Mouse (Mus musculus): ENCODE results near the gene Ocel1. TPM values are rescaled to one million over a fixed set of nuclear protein-coding genes. Genes with fewer than 3 reads are reported as not detected.

The Ocel1 gene
- polyA plus RNA-seq, 1 experiment from 2014 or later: 11.1 TPM

GRCm38 (mm10) chr8:71404011-71404410 is 32.9 kb downstream of the Ocel1 start:
- Histone ChIP-seq H3K4me2 (replicated peaks; ENCODE audit: low read depth, low read length) (no peak overlapping the region), H3K4me3 (ENCODE audit: low read depth, low read length) (no peak overlapping the region), H3K36me3 (ENCODE audit: insufficient read depth, low read length) (0 out of 2 replicates have a peak, but pooled peaks cover 5% of the 10 kb centered on the region), H3K27ac (ENCODE audit: low read length) (no peak overlapping the region), H3K4me1 (ENCODE audit: insufficient read depth, low read depth, low read length) (peaks cover 15% of the 10 kb centered on the region; the same call in 1 of the 2 replicates), H3K9me3 (ENCODE audit: low read length) (no peaks in the 10 kb centered on the region), H3K9ac (replicated peaks; ENCODE audit: low read depth) (no peak overlapping the region), H3K27me3 (replicated peaks; ENCODE audit: insufficient read depth, low read length) (no peaks in the 10 kb centered on the region)
- WGBS: 94% methylated on average over 8 of the region's 8 CpGs
- DNase-seq (ENCODE audit: low spot score): no peak
- no peak for TF ChIP-seq EP300 (IDR thresholded peaks at IDR 0.05)
- no peak for TF ChIP-seq CTCF (IDR thresholded peaks at IDR 0.05)
- ATAC-seq: no peak

- TF ChIP-seq CTCF (IDR thresholded peaks at IDR 0.05) (no peak), EP300 (IDR thresholded peaks at IDR 0.05) (no peak)
- H3K4me1 ChIP-seq (ENCODE audit: insufficient read depth, low read depth, low read length): peaks cover 15% of the 10 kb centered on the region; the same call in 1 of the 2 replicates
- ATAC-seq (no peak), DNase-seq (ENCODE audit: low spot score) (no peak)
- H3K27me3 ChIP-seq (replicated peaks; ENCODE audit: insufficient read depth, low read length): no peaks in the 10 kb centered on the region
- H3K9me3 ChIP-seq (ENCODE audit: low read length): no peaks in the 10 kb centered on the region
- 0 out of 2 replicates have a peak overlapping the region, but pooled peaks have one; percentile 81 for H3K4me2 ChIP-seq (replicated peaks; ENCODE audit: low read depth, low read length)
- H3K36me3 ChIP-seq (ENCODE audit: insufficient read depth, low read length): no peaks in the 10 kb centered on the region
- no peak overlapping the region for H3K4me3 ChIP-seq (ENCODE audit: low read depth, low read length)
- H3K27ac ChIP-seq (ENCODE audit: low read length): no peak overlapping the region
- WGBS: 86% methylated on average over 9 of the region's 9 CpGs
- no peak overlapping the region for H3K9ac ChIP-seq (replicated peaks; ENCODE audit: low read depth)
Measured at GRCm38 (mm10) chr8:71404951-71405351, 33.9 kb downstream of the Ocel1 start.

- peak within 1 kb of the TSS; percentile 27; the same call in 1 of the 2 replicates for H3K9ac ChIP-seq (replicated peaks; ENCODE audit: low read depth)
- H3K9me3 ChIP-seq (ENCODE audit: low read length): no peaks in the 10 kb centered on the region
- H3K4me3 ChIP-seq (ENCODE audit: low read depth, low read length): peak within 1 kb of the TSS; percentile 41
- no peak within 1 kb of the TSS for H3K27ac ChIP-seq (ENCODE audit: low read length)
- peak within 1 kb of the TSS; percentile 81 for H3K4me2 ChIP-seq (replicated peaks; ENCODE audit: low read depth, low read length)
- TF ChIP-seq CTCF (IDR thresholded peaks at IDR 0.05) (peak; percentile 85), EP300 (IDR thresholded peaks at IDR 0.05) (no peak)
- 13% methylated on average over 33 of the region's 33 CpGs for WGBS
- peak; percentile 95 for ATAC-seq
- H3K27me3 ChIP-seq (replicated peaks; ENCODE audit: insufficient read depth, low read length): no peaks in the 10 kb centered on the region
- peak; percentile 94 for DNase-seq (ENCODE audit: low spot score)
- H3K36me3 ChIP-seq (ENCODE audit: insufficient read depth, low read length): no peaks in the 10 kb centered on the region
- H3K4me1 ChIP-seq (ENCODE audit: insufficient read depth, low read depth, low read length): peaks cover 15% of the 10 kb centered on the region; the same call in 1 of the 2 replicates
Measured at GRCm38 (mm10) chr8:71405401-71406098, 34.5 kb downstream of the Ocel1 start, which contains the start of gene Ankle1. TSS of gene Ankle1 (plus strand) at chr8:71406010.

GRCm38 (mm10) chr8:71406099-71407015 is 35.3 kb downstream of the Ocel1 start:
- Histone ChIP-seq H3K36me3 (ENCODE audit: insufficient read depth, low read length) (no peaks in the 10 kb centered on the region), H3K27ac (ENCODE audit: low read length) (no peak overlapping the region), H3K27me3 (replicated peaks; ENCODE audit: insufficient read depth, low read length) (no peaks in the 10 kb centered on the region), H3K9ac (replicated peaks; ENCODE audit: low read depth) (no peak overlapping the region), H3K4me1 (ENCODE audit: insufficient read depth, low read depth, low read length) (peaks cover 15% of the 10 kb centered on the region; the same call in 1 of the 2 replicates), H3K4me2 (replicated peaks; ENCODE audit: low read depth, low read length) (peak overlapping the region; percentile 81), H3K9me3 (ENCODE audit: low read length) (no peaks in the 10 kb centered on the region), H3K4me3 (ENCODE audit: low read depth, low read length) (peak overlapping the region; percentile 41)
- under 1% methylated on average over 55 of the region's 55 CpGs for WGBS
- TF ChIP-seq EP300 (IDR thresholded peaks at IDR 0.05) (no peak), CTCF (IDR thresholded peaks at IDR 0.05) (peak; percentile 93)
- ATAC-seq (peak; percentile 79), DNase-seq (ENCODE audit: low spot score) (peak; percentile 70)

GRCm38 (mm10) chr8:71407441-71407840 is 36.3 kb downstream of the Ocel1 start:
- WGBS: 86% methylated on average over 14 of the region's 14 CpGs
- Histone ChIP-seq H3K4me2 (replicated peaks; ENCODE audit: low read depth, low read length) (no peak overlapping the region), H3K4me3 (ENCODE audit: low read depth, low read length) (no peak overlapping the region), H3K9ac (replicated peaks; ENCODE audit: low read depth) (no peak overlapping the region), H3K36me3 (ENCODE audit: insufficient read depth, low read length) (no peaks in the 10 kb centered on the region), H3K9me3 (ENCODE audit: low read length) (no peaks in the 10 kb centered on the region), H3K4me1 (ENCODE audit: insufficient read depth, low read depth, low read length) (peaks cover 15% of the 10 kb centered on the region; the same call in 1 of the 2 replicates), H3K27me3 (replicated peaks; ENCODE audit: insufficient read depth, low read length) (no peaks in the 10 kb centered on the region), H3K27ac (ENCODE audit: low read length) (no peak overlapping the region)
- no peak for ATAC-seq
- no peak for DNase-seq (ENCODE audit: low spot score)
- TF ChIP-seq CTCF (IDR thresholded peaks at IDR 0.05) (no peak), EP300 (IDR thresholded peaks at IDR 0.05) (no peak)

- Histone ChIP-seq H3K36me3 (ENCODE audit: insufficient read depth, low read length) (no peaks in the 10 kb centered on the region), H3K27me3 (replicated peaks; ENCODE audit: insufficient read depth, low read length) (no peaks in the 10 kb centered on the region), H3K27ac (ENCODE audit: low read length) (no peak overlapping the region), H3K4me2 (replicated peaks; ENCODE audit: low read depth, low read length) (no peak overlapping the region), H3K9me3 (ENCODE audit: low read length) (no peaks in the 10 kb centered on the region), H3K4me3 (ENCODE audit: low read depth, low read length) (no peak overlapping the region), H3K4me1 (ENCODE audit: insufficient read depth, low read depth, low read length) (peaks cover 15% of the 10 kb centered on the region; the same call in 1 of the 2 replicates), H3K9ac (replicated peaks; ENCODE audit: low read depth) (no peak overlapping the region)
- ATAC-seq (no peak), DNase-seq (ENCODE audit: low spot score) (no peak)
- 93% methylated on average over 4 of the region's 4 CpGs for WGBS
- TF ChIP-seq EP300 (IDR thresholded peaks at IDR 0.05) (no peak), CTCF (IDR thresholded peaks at IDR 0.05) (no peak)
Measured at GRCm38 (mm10) chr8:71408231-71408630, 37.1 kb downstream of the Ocel1 start.
